Mouse (Mus musculus): ENCODE data around the gene Colgalt1.

- TF ChIP-seq CTCF (IDR thresholded peaks at IDR 0.05; ENCODE audit: control insufficient read depth, insufficient read depth, insufficient replicate concordance, low read depth, low read length) = no peak
- TF ChIP-seq POLR2A (IDR thresholded peaks at IDR 0.05; ENCODE audit: control insufficient read depth, low read depth, low read length) = no peak
Observed at GRCm38 (mm10) chr8:71596384-71596783, 14.4 kb upstream of the Colgalt1 start.

Data from testis, adult 2 months (tissue).